Mouse (Mus musculus) MEL (cell line): ENCODE measurements at regions not wholly inside any gene's neighbourhood (a gene's known extent, or its start where the extent isn't known, plus 50 kb on each side); places are given as distances from the start of the nearest gene placed in this dataset.

Experiments
- CTCF ChIP-seq, 3 experiments: IDR thresholded peaks in 2 of 3; conservative IDR thresholded peaks in 1 of 3; 2 replicates each; pipeline ENCODE4 v1.5.1; 2011 to 2012; ENCODE audit warnings: low read length in 3 of 3, low read depth in 2 of 3, mild to moderate bottlenecking in 2 of 3, improper control_type of control experiment in 1 of 3, inconsistent platforms in 1 of 3, mixed read lengths in 1 of 3, moderate library complexity in 1 of 3; ENCODE audit not compliant: control insufficient read depth in 1 of 3, insufficient read depth in 1 of 3, poor library complexity in 1 of 3, severe bottlenecking in 1 of 3
- ELF1 ChIP-seq: IDR thresholded peaks from 2 replicates; pipeline ENCODE4 v1.6.1; 2014; ENCODE audit warnings: low read depth, mild to moderate bottlenecking, inconsistent platforms, low read length, improper control_type of control experiment, moderate library complexity
- EP300 ChIP-seq, 2 experiments: IDR thresholded peaks; 2 replicates each; pipeline ENCODE4 v1.6.1; 2011; ENCODE audit warnings: improper control_type of control experiment in 2 of 2, low read length in 2 of 2, low read depth in 1 of 2, mild to moderate bottlenecking in 1 of 2
- GABPA ChIP-seq: IDR thresholded peaks from 2 replicates; pipeline ENCODE4 v1.6.1; 2012; ENCODE audit warnings: low read depth, mild to moderate bottlenecking, inconsistent platforms, low read length, improper control_type of control experiment, moderate library complexity
- KAT2A ChIP-seq: conservative IDR thresholded peaks from 2 replicates; pipeline ENCODE4 v1.6.1; 2012; ENCODE audit warnings: low read depth, low read length, improper control_type of control experiment, inconsistent platforms
- MAX ChIP-seq: IDR thresholded peaks from 2 replicates; pipeline ENCODE4 v1.6.1; 2011; ENCODE audit warnings: low read length, improper control_type of control experiment
- MYB ChIP-seq: IDR thresholded peaks from 2 replicates; pipeline ENCODE4 v1.6.1; 2011; ENCODE audit warnings: mild to moderate bottlenecking, low read depth, low read length, improper control_type of control experiment
- POLR2A ChIP-seq, 2 experiments: IDR thresholded peaks; 2 replicates each; pipeline ENCODE4 v1.6.1; 2011 to 2012; ENCODE audit warnings: low read length in 2 of 2, mild to moderate bottlenecking in 2 of 2, control low read depth in 1 of 2, improper control_type of control experiment in 1 of 2, low read depth in 1 of 2, moderate library complexity in 1 of 2; ENCODE audit not compliant: control insufficient read depth in 1 of 2, insufficient read depth in 1 of 2, poor library complexity in 1 of 2
- POLR2AphosphoS2 ChIP-seq: IDR thresholded peaks from 2 replicates; pipeline ENCODE4 v1.6.1; 2011; ENCODE audit warnings: low read length, improper control_type of control experiment
- RAD21 ChIP-seq: IDR thresholded peaks from 2 replicates; pipeline ENCODE4 v1.6.1; 2011; ENCODE audit warnings: mild to moderate bottlenecking, low read depth, low read length, improper control_type of control experiment
- TAL1 ChIP-seq: IDR thresholded peaks from 2 replicates; pipeline ENCODE4 v1.6.1; 2012; ENCODE audit warnings: mild to moderate bottlenecking, inconsistent platforms, low read length, moderate library complexity, mixed read lengths
- TBP ChIP-seq: IDR thresholded peaks from 2 replicates; pipeline ENCODE4 v1.8.0; 2011; ENCODE audit warnings: low read depth, low read length, improper control_type of control experiment
- USF1 ChIP-seq: IDR thresholded peaks from 2 replicates; pipeline ENCODE4 v1.6.1; 2014; ENCODE audit warnings: low read depth, mild to moderate bottlenecking, inconsistent platforms, low read length, improper control_type of control experiment, moderate library complexity
- USF2 ChIP-seq, 2 experiments: IDR thresholded peaks; 2 replicates each; pipeline ENCODE4 v1.6.1; 2011 to 2012; ENCODE audit warnings: improper control_type of control experiment in 2 of 2, low read length in 2 of 2, borderline replicate concordance in 1 of 2, inconsistent platforms in 1 of 2, low read depth in 1 of 2, mild to moderate bottlenecking in 1 of 2; ENCODE audit not compliant: insufficient read depth in 1 of 2

GRCm38 (mm10) chr5:106274617-106275016 is 183.3 kb downstream of the Barhl2 start:
- TF ChIP-seq TAL1 (no peak), MAX (no peak), CTCF (IDR thresholded peaks at IDR 0.05 in 2 of 3, conservative IDR thresholded peaks at IDR 0.05 in 1 of 3; ENCODE audit: control insufficient read depth in 1 of 3, insufficient read depth in 1 of 3, low read depth in 2 of 3, low read length in 3 of 3, poor library complexity in 1 of 3, severe bottlenecking in 1 of 3) (peak; percentile 35 to 55 (median 47)), USF1 (no peak), POLR2A (IDR thresholded peaks at IDR 0.05; ENCODE audit: control insufficient read depth in 1 of 2, insufficient read depth in 1 of 2, low read depth in 1 of 2, low read length in 2 of 2, poor library complexity in 1 of 2) (no peak), RAD21 (no peak), MYB (no peak), EP300 (IDR thresholded peaks at IDR 0.05; ENCODE audit: low read depth in 1 of 2, low read length in 2 of 2) (no peak), TBP (no peak), ELF1 (no peak), KAT2A (no peak), USF2 (IDR thresholded peaks at IDR 0.05; ENCODE audit: borderline replicate concordance in 1 of 2, insufficient read depth in 1 of 2, low read depth in 1 of 2, low read length in 2 of 2) (no peak), POLR2AphosphoS2 (no peak), GABPA (no peak)
